Comparison of ENCODE assay signal across 16 mouse cellular contexts in the genomic region with DNA sequence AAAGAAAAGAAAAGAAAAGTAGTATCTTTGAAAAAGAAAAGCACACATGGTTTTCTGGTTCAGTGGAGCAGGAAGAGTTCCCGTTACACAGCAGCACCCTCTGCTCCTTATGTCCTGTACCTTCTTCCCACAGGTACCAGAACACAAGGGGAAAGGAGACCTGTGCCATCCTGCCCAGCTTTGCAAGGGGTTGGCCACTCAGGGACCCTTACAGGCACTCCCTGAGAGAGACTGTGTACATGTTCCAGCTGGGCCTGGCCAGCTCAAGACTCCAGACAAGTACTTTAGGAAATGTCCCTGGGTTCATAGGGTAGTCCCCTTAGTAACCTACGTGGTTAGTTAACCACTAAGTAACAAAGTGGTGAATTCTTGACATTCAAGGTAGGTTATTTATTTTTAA.
"Had no signal": no experiment of that assay in that cellular context is flagged by ENCODE, and none has a peak within 500 bp of the region (broad histone marks: within the 10 kb centered on the region; RNA-seq: fewer than 3 reads in every experiment).

No protein-coding gene starts in this region.

- H3K4me2 ChIP-seq: neural tube, embryonic 13.5 days; neural tube, embryonic 15.5 days; stomach, embryonic 15.5 days had no signal

- H3K27me3 ChIP-seq: neural tube, embryonic 13.5 days; neural tube, embryonic 15.5 days; stomach, embryonic 15.5 days had no signal

- H3K9ac ChIP-seq: neural tube, embryonic 13.5 days; neural tube, embryonic 15.5 days; stomach, embryonic 15.5 days had no signal

- H3K9me3 ChIP-seq: stomach, embryonic 15.5 days had no signal

- H3K4me3 ChIP-seq: neural tube, embryonic 13.5 days; neural tube, embryonic 15.5 days; stomach, embryonic 15.5 days had no signal

- DNase-seq: retina, postnatal 1 day; right cerebral cortex, adult 18-20 months; right cerebral cortex, postnatal 14 days; right cerebral cortex, postnatal 25 days; right cerebral cortex, postnatal 4 days; spleen, adult 18-20 months; thymus, adult 18-20 months; thymus, adult 2 months; thymus, postnatal 14 days; thymus, postnatal 25 days; thymus, postnatal 36 days; thymus, postnatal 4 days had no signal

- H3K27ac ChIP-seq: neural tube, embryonic 13.5 days; neural tube, embryonic 15.5 days; stomach, embryonic 15.5 days; stomach, postnatal 0 days had no signal

- H3K4me1 ChIP-seq: neural tube, embryonic 13.5 days; neural tube, embryonic 15.5 days; stomach, embryonic 15.5 days had no signal

- H3K36me3 ChIP-seq: stomach, embryonic 15.5 days had no signal
